Mouse (Mus musculus) erythroblast, embryonic 14.5 days (primary cell): Measurements from ENCODE around the gene Crtc1. TPM values are rescaled to one million over a fixed set of nuclear protein-coding genes. Genes with fewer than 3 reads are reported as not detected.

Experiments used
- H3K27me3 ChIP-seq: 2 replicates; pipeline ENCODE4 v1.6.1; 2012; ENCODE audit warnings: inconsistent platforms; ENCODE audit not compliant: control insufficient read depth
- H3K36me3 ChIP-seq: 2 replicates; pipeline ENCODE4 v1.6.1; 2012; ENCODE audit warnings: mild to moderate bottlenecking, inconsistent platforms; ENCODE audit not compliant: control insufficient read depth
- H3K4me1 ChIP-seq: 2 replicates; pipeline ENCODE4 v1.6.1; 2012; ENCODE audit warnings: inconsistent platforms; ENCODE audit not compliant: control insufficient read depth
- H3K4me3 ChIP-seq: replicated peaks from 2 replicates; pipeline ENCODE3; 2012; ENCODE audit warnings: moderate library complexity, mild to moderate bottlenecking, inconsistent platforms
- H3K9me3 ChIP-seq: 2 replicates; pipeline ENCODE4 v1.6.1; 2012; ENCODE audit warnings: low read length, inconsistent platforms, mixed read lengths; ENCODE audit not compliant: control insufficient read depth
- GATA1 ChIP-seq: IDR thresholded peaks from 2 replicates; pipeline ENCODE4 v1.6.1; 2012; ENCODE audit warnings: low read length, inconsistent platforms, mixed read lengths
- TAL1 ChIP-seq: IDR thresholded peaks from 3 replicates; pipeline ENCODE4 v1.6.1; 2012; ENCODE audit warnings: low read length, inconsistent platforms, mixed read lengths
- polyA plus RNA-seq: library from polyadenylated mRNA; stranded (reverse); fragments of >175 nt; gene quantifications from 2 replicates; pipeline ENCODE4 v1.2.3, GENCODE M21; 2012

The Crtc1 gene
- polyA plus RNA-seq, 1 experiment: 1.8 TPM

DNA sequence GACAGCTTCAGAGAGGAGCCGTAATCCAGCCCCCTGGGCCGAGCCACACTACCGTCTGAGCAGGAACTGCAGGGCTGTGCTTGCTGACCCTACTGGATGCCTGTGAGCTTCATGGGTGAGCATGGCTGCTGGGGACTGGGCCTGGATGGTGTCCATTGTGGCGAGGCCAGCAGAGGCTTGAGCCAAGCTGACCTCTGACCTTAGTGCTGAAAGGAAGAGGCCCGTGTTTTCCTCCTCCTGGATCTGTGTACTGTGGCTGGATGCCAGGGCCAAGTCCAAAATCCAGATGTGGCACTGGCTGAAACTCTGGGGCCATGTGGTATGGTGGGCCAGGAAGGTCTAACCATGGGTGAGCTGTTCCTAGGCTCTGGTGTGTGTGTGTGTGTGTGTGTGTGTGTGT lies 75.3 kb downstream of the Crtc1 start:
- Histone ChIP-seq H3K27me3 (peaks cover 15% of the 10 kb centered on the region), H3K4me1 (peaks cover 21% of the 10 kb centered on the region), H3K9me3 (peaks cover 4% of the 10 kb centered on the region), H3K36me3 (no peaks in the 10 kb centered on the region), H3K4me3 (no peak overlapping the region)
- no peak for TF ChIP-seq GATA1
- TF ChIP-seq TAL1: no peak

- Histone ChIP-seq H3K4me1 (peaks cover 40% of the 10 kb centered on the region), H3K9me3 (peaks cover 6% of the 10 kb centered on the region), H3K27me3 (peaks cover 12% of the 10 kb centered on the region), H3K36me3 (no peaks in the 10 kb centered on the region; the same call in 1 of the 2 replicates), H3K4me3 (no peak overlapping the region)
- TF ChIP-seq GATA1: no peak
- TF ChIP-seq TAL1: no peak
Observed at GRCm38 (mm10) chr8:70361484-70362032, 77.8 kb downstream of the Crtc1 start.

DNA sequence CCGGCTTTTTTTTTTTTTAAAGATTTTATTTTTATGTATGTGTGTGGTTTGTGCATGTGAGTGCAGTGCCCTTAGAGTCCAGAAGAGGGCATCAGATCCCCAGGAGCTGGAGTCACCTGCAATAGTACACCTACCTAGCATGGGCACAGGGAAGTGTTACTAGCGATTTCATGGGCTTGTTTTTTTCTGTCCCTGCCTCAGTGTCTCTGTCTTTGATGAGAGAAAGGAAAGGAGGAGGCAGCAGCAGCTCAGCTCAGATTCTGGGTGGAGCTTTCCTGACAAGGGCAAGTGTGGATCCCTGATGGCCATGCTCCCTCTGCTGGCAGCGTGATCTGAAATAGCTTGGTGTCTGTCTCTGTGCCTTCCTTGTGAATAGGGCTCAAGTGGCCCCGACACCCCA lies 78.6 kb downstream of the Crtc1 start:
- H3K9me3 ChIP-seq: peaks cover 6% of the 10 kb centered on the region
- H3K27me3 ChIP-seq: peaks cover 12% of the 10 kb centered on the region
- H3K4me1 ChIP-seq: peaks cover 40% of the 10 kb centered on the region
- TF ChIP-seq TAL1: no peak
- no peak for TF ChIP-seq GATA1
- H3K36me3 ChIP-seq: no peaks in the 10 kb centered on the region; the same call in 1 of the 2 replicates
- H3K4me3 ChIP-seq: no peak overlapping the region

GRCm38 (mm10) chr8:70359411-70359810 lies 80.0 kb downstream of the Crtc1 start:
- TF ChIP-seq TAL1: no peak
- TF ChIP-seq GATA1: no peak
- Histone ChIP-seq H3K36me3 (no peaks in the 10 kb centered on the region; the same call in 1 of the 2 replicates), H3K4me3 (no peak overlapping the region), H3K9me3 (peaks cover 6% of the 10 kb centered on the region), H3K4me1 (peaks cover 47% of the 10 kb centered on the region), H3K27me3 (peaks cover 9% of the 10 kb centered on the region)

DNA sequence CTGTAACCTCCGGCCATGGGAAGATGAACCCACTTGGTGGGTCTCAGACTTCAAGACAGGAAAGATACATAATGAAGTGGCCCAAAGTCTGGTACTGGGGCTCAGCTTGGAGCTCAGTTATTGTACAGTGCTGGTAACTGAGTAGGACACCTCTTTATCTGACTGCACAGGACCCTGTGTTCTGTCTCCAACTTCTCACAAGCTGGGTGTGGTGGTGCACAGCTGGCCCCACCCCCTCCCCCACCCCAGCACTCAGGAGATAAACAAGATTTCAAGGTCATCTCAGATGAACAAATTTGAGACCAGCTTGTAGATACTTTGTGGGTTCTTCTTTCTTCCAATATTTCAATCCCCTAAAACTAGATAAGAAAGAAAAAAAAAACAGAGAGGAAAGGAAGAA lies 83.3 kb downstream of the Crtc1 start:
- Histone ChIP-seq H3K4me3 (peak overlapping the region; percentile 30), H3K36me3 (peaks cover 11% of the 10 kb centered on the region), H3K4me1 (peaks cover 70% of the 10 kb centered on the region), H3K9me3 (peaks cover 6% of the 10 kb centered on the region), H3K27me3 (peaks cover 3% of the 10 kb centered on the region; the same call in 1 of the 2 replicates)
- TF ChIP-seq GATA1 (0 out of 2 replicates have a peak, but pooled peaks have one; percentile 26), TAL1 (peak; percentile 38; the same call in 2 of the 3 replicates)

- Histone ChIP-seq H3K36me3 (peaks cover 32% of the 10 kb centered on the region), H3K27me3 (no peaks in the 10 kb centered on the region), H3K4me3 (peak overlapping the region; percentile 89), H3K4me1 (peaks cover 86% of the 10 kb centered on the region), H3K9me3 (peaks cover 2% of the 10 kb centered on the region; the same call in 1 of the 2 replicates)
- TF ChIP-seq GATA1 (no peak), TAL1 (no peak)
Observed at GRCm38 (mm10) chr8:70354004-70354403, 85.4 kb downstream of the Crtc1 start.

DNA sequence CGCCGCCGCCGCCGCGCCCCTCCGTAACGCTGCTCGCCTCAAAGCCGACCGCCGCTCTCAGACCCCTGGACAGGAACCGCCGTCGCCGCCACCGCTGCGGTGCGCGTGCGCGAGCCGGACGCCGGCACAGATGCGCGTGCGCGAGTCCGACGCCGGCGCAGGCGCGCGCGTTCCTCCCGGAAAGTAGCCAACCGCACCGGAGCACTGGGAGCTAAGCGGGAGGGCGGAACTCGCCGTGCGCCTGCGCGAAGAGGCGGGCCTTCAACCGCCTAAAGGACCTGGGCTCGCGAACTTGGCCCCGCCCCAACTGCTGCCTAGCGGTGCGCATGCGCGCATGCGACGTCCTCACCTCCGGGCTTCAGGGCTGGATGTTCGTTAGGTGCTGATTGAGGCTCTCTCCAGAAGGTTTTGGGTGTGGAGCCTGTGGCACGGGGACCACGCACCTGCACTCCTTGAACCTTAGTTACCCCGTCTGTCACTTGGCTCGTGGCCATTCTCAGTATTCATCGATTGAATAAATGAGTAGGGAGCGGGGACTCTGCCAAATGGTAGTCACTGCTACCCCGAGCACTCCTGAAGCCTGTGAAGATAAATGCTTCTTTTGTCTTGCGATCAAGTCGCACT lies 86.1 kb downstream of the Crtc1 start, which contains the start of gene Upf1:
Upf1 (minus strand) TSS at position 85 of the 624 bp plus-strand sequence.
- Histone ChIP-seq H3K9me3 (peaks cover 2% of the 10 kb centered on the region; the same call in 1 of the 2 replicates), H3K4me1 (peaks cover 87% of the 10 kb centered on the region), H3K36me3 (peaks cover 39% of the 10 kb centered on the region), H3K4me3 (peak within 1 kb of the TSS; percentile 89), H3K27me3 (no peaks in the 10 kb centered on the region)
- no peak for TF ChIP-seq GATA1
- peak; percentile 32; the same call in 1 of the 3 replicates for TF ChIP-seq TAL1

DNA sequence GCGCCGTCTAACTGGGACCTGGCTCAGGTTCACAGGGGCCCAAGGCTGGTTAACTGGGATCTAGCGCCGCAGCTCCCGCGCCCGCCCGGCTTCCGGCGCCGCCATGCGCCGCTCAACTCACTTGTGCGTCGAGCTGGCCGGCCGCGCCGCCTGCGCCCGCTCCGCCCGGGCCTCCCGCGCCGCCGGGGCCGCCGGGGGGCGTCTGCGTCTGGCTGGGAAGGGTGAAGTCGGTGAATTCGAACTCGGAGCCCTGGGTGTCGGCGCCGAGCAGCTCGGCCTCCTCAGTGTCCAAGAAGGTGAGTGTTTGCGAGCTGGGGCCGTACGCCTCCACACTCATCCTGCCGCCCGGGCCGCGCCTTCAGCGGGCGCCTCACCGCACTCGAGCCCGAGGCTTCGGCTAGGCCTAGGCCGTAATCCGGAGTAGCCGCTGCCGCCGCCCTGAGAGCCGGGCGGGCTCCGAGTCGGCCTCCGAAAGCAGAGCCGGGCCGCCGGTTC lies 86.7 kb downstream of the Crtc1 start:
- Histone ChIP-seq H3K36me3 (peaks cover 45% of the 10 kb centered on the region), H3K9me3 (peaks cover 2% of the 10 kb centered on the region; the same call in 1 of the 2 replicates), H3K4me3 (peak overlapping the region; percentile 89), H3K27me3 (no peaks in the 10 kb centered on the region), H3K4me1 (peaks cover 88% of the 10 kb centered on the region)
- no peak for TF ChIP-seq TAL1
- TF ChIP-seq GATA1: no peak

DNA sequence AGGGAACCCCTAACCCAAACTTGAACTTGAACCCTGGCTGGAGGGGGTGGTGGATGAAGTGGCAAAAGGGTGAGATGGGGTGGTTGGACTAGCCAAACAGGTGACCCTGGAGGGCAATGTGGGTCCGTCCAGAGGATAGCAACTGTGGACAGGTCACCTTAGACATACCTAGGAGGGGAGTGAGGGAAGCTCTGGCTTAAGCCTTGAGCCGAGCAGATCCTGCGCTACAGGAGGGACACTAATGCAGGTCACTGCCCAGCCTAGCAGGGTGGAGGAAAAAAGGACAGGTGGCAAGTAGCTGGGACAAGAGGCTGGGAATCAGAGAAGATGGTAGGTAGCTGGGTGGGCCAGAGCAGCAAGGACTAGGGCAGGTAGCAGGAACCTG lies 87.4 kb downstream of the Crtc1 start:
- TF ChIP-seq GATA1 (no peak), TAL1 (no peak)
- Histone ChIP-seq H3K36me3 (peaks cover 52% of the 10 kb centered on the region), H3K4me1 (peaks cover 88% of the 10 kb centered on the region), H3K9me3 (peaks cover 2% of the 10 kb centered on the region; the same call in 1 of the 2 replicates), H3K27me3 (no peaks in the 10 kb centered on the region), H3K4me3 (peak overlapping the region; percentile 89)
